Mouse (Mus musculus): ENCODE measurements around the gene Chst12. TPM values are rescaled to one million over a fixed set of nuclear protein-coding genes. Genes with fewer than 3 reads are reported as not detected.
A peak's percentile ranks its signal among the peaks of the same experiment; 100 is the strongest.

The Chst12 gene
- polyA plus RNA-seq, 1 experiment from 2014 or later: 8.9 TPM

- Histone ChIP-seq H3K4me3 (replicated peaks) (no peak overlapping the region), H3K4me1 (replicated peaks) (peaks cover 25% of the 10 kb centered on the region), H3K9ac (no peak overlapping the region), H3K27ac (replicated peaks) (no peak overlapping the region), H3K27me3 (no peaks in the 10 kb centered on the region), H3K9me3 (replicated peaks) (no peaks in the 10 kb centered on the region), H3K4me2 (no peak overlapping the region), H3K36me3 (replicated peaks) (peaks cover 26% of the 10 kb centered on the region)
- WGBS (ENCODE audit: insufficient replicate concordance): 69% methylated on average over 1 of the region's 1 CpGs
- ATAC-seq (ENCODE audit: insufficient read depth): no peak
Measured at GRCm38 (mm10) chr5:140521196-140521595, 15.8 kb downstream of the Chst12 start.

- Histone ChIP-seq H3K9me3 (replicated peaks) (no peaks in the 10 kb centered on the region), H3K27me3 (no peaks in the 10 kb centered on the region), H3K9ac (no peak overlapping the region), H3K27ac (replicated peaks) (no peak overlapping the region), H3K4me3 (replicated peaks) (no peak overlapping the region), H3K36me3 (replicated peaks) (peaks cover 35% of the 10 kb centered on the region), H3K4me1 (replicated peaks) (no peaks in the 10 kb centered on the region), H3K4me2 (no peak overlapping the region)
- ATAC-seq (ENCODE audit: insufficient read depth): no peak
- 78% methylated on average over 2 of the region's 2 CpGs for WGBS (ENCODE audit: insufficient replicate concordance)
Measured at GRCm38 (mm10) chr5:140526754-140527153, 21.4 kb downstream of the Chst12 start.

GRCm38 (mm10) chr5:140538111-140538683 lies 32.8 kb downstream of the Chst12 start:
- Histone ChIP-seq H3K4me1 (replicated peaks) (0 out of 2 replicates have a peak, but pooled peaks cover 6% of the 10 kb centered on the region), H3K9ac (no peak overlapping the region)

GRCm38 (mm10) chr5:140540106-140540505 lies 34.8 kb downstream of the Chst12 start:
- Histone ChIP-seq H3K4me3 (replicated peaks) (no peak overlapping the region), H3K27me3 (peaks cover 4% of the 10 kb centered on the region; the same call in 1 of the 2 replicates), H3K4me2 (no peak overlapping the region), H3K27ac (replicated peaks) (no peak overlapping the region), H3K9me3 (replicated peaks) (no peaks in the 10 kb centered on the region), H3K36me3 (replicated peaks) (no peaks in the 10 kb centered on the region), H3K9ac (no peak overlapping the region), H3K4me1 (replicated peaks) (0 out of 2 replicates have a peak, but pooled peaks cover 6% of the 10 kb centered on the region)
- 13% methylated on average over 8 of the region's 8 CpGs for WGBS (ENCODE audit: insufficient replicate concordance)
- peak; percentile 34; the same call in 1 of the 2 replicates for ATAC-seq (ENCODE audit: insufficient read depth)

More at GRCm38 (mm10) chr5:140538111-140538683, 32.8 kb downstream of the Chst12 start:
- Histone ChIP-seq H3K4me2 (no peak overlapping the region), H3K27ac (replicated peaks) (no peak overlapping the region), H3K27me3 (no peaks in the 10 kb centered on the region), H3K36me3 (replicated peaks) (no peaks in the 10 kb centered on the region), H3K9me3 (replicated peaks) (no peaks in the 10 kb centered on the region), H3K4me3 (replicated peaks) (no peak overlapping the region)
- no peak for ATAC-seq (ENCODE audit: insufficient read depth)
- WGBS (ENCODE audit: insufficient replicate concordance): 53% methylated on average over 13 of the region's 13 CpGs

- H3K36me3 ChIP-seq (replicated peaks): no peaks in the 10 kb centered on the region
- H3K27me3 ChIP-seq: peaks cover 4% of the 10 kb centered on the region; the same call in 1 of the 2 replicates
- WGBS (ENCODE audit: insufficient replicate concordance): 59% methylated on average over 9 of the region's 9 CpGs
- H3K4me1 ChIP-seq (replicated peaks): 0 out of 2 replicates have a peak, but pooled peaks cover 5% of the 10 kb centered on the region
- no peak overlapping the region for H3K9ac ChIP-seq
- no peak overlapping the region for H3K27ac ChIP-seq (replicated peaks)
- no peaks in the 10 kb centered on the region for H3K9me3 ChIP-seq (replicated peaks)
- no peak for ATAC-seq (ENCODE audit: insufficient read depth)
- no peak overlapping the region for H3K4me3 ChIP-seq (replicated peaks)
- H3K4me2 ChIP-seq: no peak overlapping the region
Measured at GRCm38 (mm10) chr5:140542811-140543575, 37.6 kb downstream of the Chst12 start.

GRCm38 (mm10) chr5:140545651-140546050 lies 40.3 kb downstream of the Chst12 start:
- Histone ChIP-seq H3K9me3 (replicated peaks) (no peaks in the 10 kb centered on the region), H3K4me2 (no peak overlapping the region), H3K4me1 (replicated peaks) (no peaks in the 10 kb centered on the region), H3K27me3 (peaks cover 4% of the 10 kb centered on the region; the same call in 1 of the 2 replicates), H3K9ac (no peak overlapping the region), H3K27ac (replicated peaks) (no peak overlapping the region), H3K4me3 (replicated peaks) (no peak overlapping the region), H3K36me3 (replicated peaks) (no peaks in the 10 kb centered on the region)
- whole genome bisulfite sequencing (ENCODE audit: insufficient replicate concordance): 44% methylated on average over 6 of the region's 6 CpGs
- ATAC-seq (ENCODE audit: insufficient read depth): no peak

- no peaks in the 10 kb centered on the region for H3K36me3 ChIP-seq (replicated peaks)
- no peaks in the 10 kb centered on the region for H3K9me3 ChIP-seq (replicated peaks)
- no peaks in the 10 kb centered on the region for H3K4me1 ChIP-seq (replicated peaks)
- H3K4me2 ChIP-seq: no peak overlapping the region
- peaks cover 5% of the 10 kb centered on the region; the same call in 1 of the 2 replicates for H3K27me3 ChIP-seq
- H3K9ac ChIP-seq: no peak overlapping the region
- ATAC-seq (ENCODE audit: insufficient read depth): no peak
- WGBS (ENCODE audit: insufficient replicate concordance): 78% methylated on average over 19 of the region's 19 CpGs
- H3K4me3 ChIP-seq (replicated peaks): no peak overlapping the region
- no peak overlapping the region for H3K27ac ChIP-seq (replicated peaks)
Measured at GRCm38 (mm10) chr5:140546332-140546731, 41.0 kb downstream of the Chst12 start.

GRCm38 (mm10) chr5:140549306-140550047 lies 44.1 kb downstream of the Chst12 start:
- Histone ChIP-seq H3K9me3 (replicated peaks) (no peaks in the 10 kb centered on the region), H3K9ac (no peak overlapping the region), H3K4me2 (no peak overlapping the region), H3K27me3 (peaks cover 12% of the 10 kb centered on the region; the same call in 1 of the 2 replicates), H3K4me1 (replicated peaks) (no peaks in the 10 kb centered on the region), H3K36me3 (replicated peaks) (no peaks in the 10 kb centered on the region), H3K4me3 (replicated peaks) (no peak overlapping the region), H3K27ac (replicated peaks) (no peak overlapping the region)
- no peak for ATAC-seq (ENCODE audit: insufficient read depth)
- 37% methylated on average over 17 of the region's 17 CpGs for WGBS (ENCODE audit: insufficient replicate concordance)

- H3K36me3 ChIP-seq (replicated peaks): no peaks in the 10 kb centered on the region
- 68% methylated on average over 7 of the region's 7 CpGs for WGBS (ENCODE audit: insufficient replicate concordance)
- no peak overlapping the region for H3K9ac ChIP-seq
- H3K27ac ChIP-seq (replicated peaks): no peak overlapping the region
- no peaks in the 10 kb centered on the region; the same call in 1 of the 2 replicates for H3K4me1 ChIP-seq (replicated peaks)
- H3K4me3 ChIP-seq (replicated peaks): no peak overlapping the region
- peaks cover 8% of the 10 kb centered on the region; the same call in 1 of the 2 replicates for H3K27me3 ChIP-seq
- no peaks in the 10 kb centered on the region for H3K9me3 ChIP-seq (replicated peaks)
- ATAC-seq (ENCODE audit: insufficient read depth): no peak
- no peak overlapping the region for H3K4me2 ChIP-seq
Measured at GRCm38 (mm10) chr5:140553719-140554118, 48.4 kb downstream of the Chst12 start.

GRCm38 (mm10) chr5:140556859-140557258 lies 51.5 kb downstream of the Chst12 start:
- Histone ChIP-seq H3K9ac (no peak overlapping the region), H3K9me3 (replicated peaks) (no peaks in the 10 kb centered on the region), H3K27me3 (peaks cover 2% of the 10 kb centered on the region; the same call in 1 of the 2 replicates), H3K4me3 (replicated peaks) (no peak overlapping the region), H3K4me2 (no peak overlapping the region), H3K36me3 (replicated peaks) (no peaks in the 10 kb centered on the region), H3K4me1 (replicated peaks) (no peaks in the 10 kb centered on the region; the same call in 1 of the 2 replicates), H3K27ac (replicated peaks) (no peak overlapping the region)
- 20% methylated on average over 3 of the region's 3 CpGs for WGBS (ENCODE audit: insufficient replicate concordance)
- no peak for ATAC-seq (ENCODE audit: insufficient read depth)

GRCm38 (mm10) chr5:140562601-140563000 lies 57.3 kb downstream of the Chst12 start:
- 75% methylated on average over 9 of the region's 9 CpGs for WGBS (ENCODE audit: insufficient replicate concordance)

More at GRCm38 (mm10) chr5:140562601-140563000, 57.3 kb downstream of the Chst12 start:
- no peak overlapping the region for H3K9ac ChIP-seq
- no peak for ATAC-seq (ENCODE audit: insufficient read depth)
- no peak overlapping the region for H3K27ac ChIP-seq (replicated peaks)
- peaks cover 43% of the 10 kb centered on the region for H3K4me1 ChIP-seq (replicated peaks)
- no peak overlapping the region for H3K4me2 ChIP-seq
- H3K36me3 ChIP-seq (replicated peaks): no peaks in the 10 kb centered on the region
- H3K4me3 ChIP-seq (replicated peaks): no peak overlapping the region
- no peaks in the 10 kb centered on the region for H3K9me3 ChIP-seq (replicated peaks)
- H3K27me3 ChIP-seq: peaks cover 3% of the 10 kb centered on the region
